Mouse (Mus musculus): ENCODE data around the gene Fam102a.

DNA sequence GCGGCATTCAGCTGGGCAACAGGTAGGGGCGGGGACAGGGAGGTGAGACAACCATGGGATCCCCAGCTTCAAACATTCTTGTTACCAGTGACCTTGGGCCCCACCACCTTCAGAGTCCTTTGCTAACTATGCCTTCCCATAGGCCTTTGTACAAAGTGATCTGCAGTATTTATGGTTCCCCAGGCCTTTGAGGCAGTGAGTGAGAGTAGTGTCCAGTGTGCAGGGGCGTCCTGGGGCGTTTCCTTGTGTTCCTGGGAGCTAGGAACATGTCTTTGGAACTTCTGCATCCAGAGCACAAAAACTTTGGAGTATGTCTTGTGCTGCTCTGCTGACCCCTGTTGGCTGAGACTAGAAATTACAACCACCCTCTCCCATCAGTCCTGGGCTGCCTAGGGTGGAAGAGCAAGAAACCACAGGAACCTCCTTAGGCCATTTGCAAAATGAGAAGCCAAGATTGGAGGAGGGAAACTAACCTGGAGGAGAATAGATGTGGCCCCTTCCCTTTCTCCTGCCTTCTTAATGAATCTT is 31.5 kb downstream of the Fam102a start:
- TF ChIP-seq CHD2 (IDR thresholded peaks at IDR 0.05; ENCODE audit: low read depth, low read length): no peak
- peak; percentile 53; the same call in 1 of the 2 replicates for TF ChIP-seq HCFC1 (IDR thresholded peaks at IDR 0.05; ENCODE audit: borderline replicate concordance, insufficient read depth, low read length)
- TF ChIP-seq ZNF384 (IDR thresholded peaks at IDR 0.05; ENCODE audit: low read depth, low read length): no peak
- no peak for TF ChIP-seq MAFK (IDR thresholded peaks at IDR 0.05; ENCODE audit: insufficient read depth, low read depth, low read length)
- TF ChIP-seq ZC3H11A (IDR thresholded peaks at IDR 0.05; ENCODE audit: borderline replicate concordance, low read depth, low read length): peak; percentile 60; the same call in 1 of the 2 replicates
